Mouse (Mus musculus): ENCODE data around the gene Bola1.

DNA sequence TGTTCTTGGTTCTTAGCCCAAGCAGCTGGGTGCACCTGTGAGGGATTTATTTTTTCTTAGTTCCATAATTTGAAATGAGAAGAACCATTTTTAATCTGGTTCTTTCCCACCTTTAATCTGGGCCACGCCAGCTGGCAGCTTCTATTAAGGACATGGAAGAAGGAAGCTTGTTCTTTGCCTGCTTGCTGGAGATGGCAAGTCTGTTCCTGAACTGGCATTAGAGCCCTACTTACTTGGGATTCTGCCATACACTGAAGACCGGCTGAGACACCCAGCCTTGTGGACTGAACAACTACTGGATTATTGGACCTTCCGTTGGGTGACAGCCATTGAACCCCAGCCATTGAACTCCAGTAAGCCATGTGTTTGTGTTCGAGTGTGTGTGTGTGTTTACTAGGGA lies 3.3 kb upstream of the Bola1 start:
- TF ChIP-seq POLR2A (IDR thresholded peaks at IDR 0.05; ENCODE audit: extremely low read depth, insufficient read depth, low read length): no peak
- no peak for TF ChIP-seq CTCF (IDR thresholded peaks at IDR 0.05; ENCODE audit: low read depth, low read length)
